Mouse (Mus musculus) ES-E14 (cell line): ENCODE data around the gene Polk. TPM values are rescaled to one million over a fixed set of nuclear protein-coding genes. Genes with fewer than 3 reads are reported as not detected.

Experiments used
- DNase-seq: peaks from one replicate; pipeline ENCODE4 v3.0.0-alpha.2; 2013; ENCODE audit warnings: low read depth, low spot score
- H3K27ac ChIP-seq: 2 replicates; pipeline ENCODE4 v1.5.1; 2012; ENCODE audit warnings: low read depth, mild to moderate bottlenecking, low read length, moderate library complexity, mixed read lengths; ENCODE audit not compliant: poor library complexity, insufficient read depth, severe bottlenecking
- H3K36me3 ChIP-seq: 2 replicates; pipeline ENCODE4 v1.6.1; 2012; ENCODE audit warnings: mild to moderate bottlenecking, low read length, moderate library complexity, mixed read lengths; ENCODE audit not compliant: control insufficient read depth, poor library complexity, insufficient read depth, severe bottlenecking
- H3K4me1 ChIP-seq, 2 experiments: fragments of 150-350 bp in 1 of 2; sonication (generic) in 1 of 2; 2 replicates each; pipeline ENCODE4 v1.6.1; 2012; ENCODE audit warnings: low read length in 2 of 2, mild to moderate bottlenecking in 1 of 2, mixed read lengths in 1 of 2; ENCODE audit not compliant: control insufficient read depth in 2 of 2, insufficient read depth in 2 of 2, poor library complexity in 1 of 2
- H3K4me3 ChIP-seq, 2 experiments: fragments of 150-350 bp in 1 of 2; sonication (generic) in 1 of 2; 2 replicates each; pipeline ENCODE4 v1.5.1; 2012; ENCODE audit warnings: low read length in 2 of 2, low read depth in 1 of 2, mild to moderate bottlenecking in 1 of 2, mixed read lengths in 1 of 2; ENCODE audit not compliant: insufficient read depth in 1 of 2, poor library complexity in 1 of 2, severe bottlenecking in 1 of 2
- H3K9ac ChIP-seq: 2 replicates; pipeline ENCODE4 v1.6.1; 2012; ENCODE audit warnings: low read depth, mild to moderate bottlenecking, low read length, mixed read lengths; ENCODE audit not compliant: poor library complexity, insufficient read depth, severe bottlenecking
- H3K9me3 ChIP-seq: fragments of 150-350 bp; sonication (generic); 2 replicates; pipeline ENCODE4 v1.6.1; 2012; ENCODE audit warnings: low read depth, mild to moderate bottlenecking, low read length; ENCODE audit not compliant: control insufficient read depth, insufficient read depth
- CHD2 ChIP-seq: IDR thresholded peaks from 2 replicates; pipeline ENCODE4 v1.6.1; 2014; ENCODE audit warnings: mild to moderate bottlenecking, low read depth, low read length, inconsistent platforms
- HCFC1 ChIP-seq: IDR thresholded peaks from 2 replicates; pipeline ENCODE4 v1.6.1; 2012; ENCODE audit warnings: low read length, inconsistent platforms, borderline replicate concordance; ENCODE audit not compliant: insufficient read depth
- MAFK ChIP-seq: IDR thresholded peaks from 2 replicates; pipeline ENCODE4 v1.6.1; 2014; ENCODE audit warnings: mild to moderate bottlenecking, low read depth, low read length, inconsistent platforms; ENCODE audit not compliant: insufficient read depth
- ZC3H11A ChIP-seq: IDR thresholded peaks from 2 replicates; pipeline ENCODE4 v1.6.1; 2012; ENCODE audit warnings: low read depth, mild to moderate bottlenecking, inconsistent platforms, low read length, borderline replicate concordance
- ZNF384 ChIP-seq: IDR thresholded peaks from 2 replicates; pipeline ENCODE4 v1.6.1; 2012; ENCODE audit warnings: low read depth, low read length, inconsistent platforms
- in situ Hi-C, 2 experiments: fragments of 600-800 bp; cut with MboI; formaldehyde crosslinking; loops; one replicate each; pipeline ENCODE4 v1.15.1; 2025; ENCODE audit warnings: low sequenced_read_pairs in 2 of 2, inconsistent platforms in 1 of 2; ENCODE audit not compliant: unreplicated experiment in 2 of 2
- total RNA-seq: library from RNA; depleted of rRNA; stranded (reverse); fragments of 300-350 nt; gene quantifications from 2 replicates; pipeline ENCODE4 v1.2.3, GENCODE M21; 2012

Gene Polk
- total RNA-seq, 1 experiment = 23.7 TPM

GRCm38 (mm10) chr13:96450869-96451268 lies 91.5 kb downstream of the Polk start:
- Histone ChIP-seq H3K4me3 (no peak overlapping the region), H3K36me3 (no peaks in the 10 kb centered on the region), H3K9me3 (no peaks in the 10 kb centered on the region), H3K9ac (no peak overlapping the region), H3K4me1 (no peaks in the 10 kb centered on the region), H3K27ac (no peak overlapping the region)
- no peak for TF ChIP-seq CHD2
- no peak for TF ChIP-seq ZNF384
- no peak for TF ChIP-seq HCFC1
- TF ChIP-seq ZC3H11A = no peak
- no peak for TF ChIP-seq MAFK
- no peak for DNase-seq
- in situ Hi-C loops = no loop called here

- in situ Hi-C loops = no loop called here
Observed at GRCm38 (mm10) chr13:96450205-96450856, 92.0 kb downstream of the Polk start.

GRCm38 (mm10) chr13:96440436-96440835 lies 101.9 kb downstream of the Polk start:
- no peak overlapping the region for H3K27ac ChIP-seq
- no peaks in the 10 kb centered on the region for H3K36me3 ChIP-seq
- H3K9ac ChIP-seq = no peak overlapping the region
- no peaks in the 10 kb centered on the region for H3K4me1 ChIP-seq
- in situ Hi-C loops = no loop called here
- no peaks in the 10 kb centered on the region for H3K9me3 ChIP-seq
- no peak for TF ChIP-seq ZNF384
- TF ChIP-seq CHD2 = no peak
- TF ChIP-seq HCFC1 = no peak
- TF ChIP-seq MAFK = no peak
- no peak for TF ChIP-seq ZC3H11A
- no peak for DNase-seq
- no peak overlapping the region for H3K4me3 ChIP-seq

More at GRCm38 (mm10) chr13:96450205-96450856, 92.0 kb downstream of the Polk start:
- Histone ChIP-seq H3K4me3 (no peak overlapping the region), H3K9ac (no peak overlapping the region), H3K4me1 (no peaks in the 10 kb centered on the region), H3K36me3 (no peaks in the 10 kb centered on the region), H3K9me3 (no peaks in the 10 kb centered on the region), H3K27ac (no peak overlapping the region)
- no peak for TF ChIP-seq ZNF384
- no peak for TF ChIP-seq ZC3H11A
- no peak for DNase-seq

- H3K36me3 ChIP-seq = no peaks in the 10 kb centered on the region
- DNase-seq = no peak
- in situ Hi-C loops = no loop called here
- no peaks in the 10 kb centered on the region for H3K4me1 ChIP-seq
- no peak overlapping the region for H3K9ac ChIP-seq
- no peak overlapping the region for H3K4me3 ChIP-seq
- no peaks in the 10 kb centered on the region for H3K9me3 ChIP-seq
- TF ChIP-seq ZNF384 = no peak
- no peak for TF ChIP-seq CHD2
- TF ChIP-seq ZC3H11A = no peak
- no peak for TF ChIP-seq HCFC1
- no peak for TF ChIP-seq MAFK
- H3K27ac ChIP-seq = no peak overlapping the region
Observed at GRCm38 (mm10) chr13:96436921-96437320, 105.5 kb downstream of the Polk start.

GRCm38 (mm10) chr13:96435793-96436192 lies 106.6 kb downstream of the Polk start:
- DNase-seq = no peak
- H3K4me3 ChIP-seq = no peak overlapping the region
- in situ Hi-C loops = no loop called here
- H3K36me3 ChIP-seq = no peaks in the 10 kb centered on the region
- TF ChIP-seq ZNF384 (no peak), HCFC1 (no peak), MAFK (no peak), CHD2 (no peak), ZC3H11A (no peak)
- H3K27ac ChIP-seq = no peak overlapping the region
- no peak overlapping the region for H3K9ac ChIP-seq
- no peaks in the 10 kb centered on the region for H3K4me1 ChIP-seq
- H3K9me3 ChIP-seq = no peaks in the 10 kb centered on the region
